Mouse (Mus musculus) adrenal gland, adult 2 months (tissue): ENCODE measurements around the gene Fxyd1. TPM values are rescaled to one million over a fixed set of nuclear protein-coding genes. Genes with fewer than 3 reads are reported as not detected.

ENCODE experiments used
- DNase-seq: peaks from one replicate; pipeline ENCODE4 v3.0.0; 2021
- long read RNA-seq: library from polyadenylated mRNA; stranded (forward); transcript quantifications from one replicate; pipeline ENCODE4 v2.0.0, GENCODE M21; 2021
- polyA plus RNA-seq: library from polyadenylated mRNA; depleted of rRNA; stranded (reverse); fragments of >200 nt; gene quantifications from 2 replicates; pipeline ENCODE4 v1.2.3, GENCODE M21; 2012; rRNA removed
- total RNA-seq, 2 experiments: library from RNA; stranded (reverse); gene quantifications; 2 replicates each; pipeline ENCODE4 v1.2.3; 2021

Fxyd1 gene
- total RNA-seq (100 to 1,000 TPM; 307 to 317 TPM), polyA plus RNA-seq (480 and 501 TPM in 2 replicates)
- long read RNA-seq, transcript Fxyd1-212 (8 exons, 568 nt), result minor isoform, 39 of 224 reads
- long read RNA-seq, transcript Fxyd1-215 (7 exons, 572 nt), result minor isoform, 10 of 224 reads
- long read RNA-seq, transcript Fxyd1-201 (8 exons, 620 nt), result minor isoform, 7 of 224 reads
- long read RNA-seq, transcript Fxyd1-213 (3 exons, 255 nt), result major isoform, 112 of 224 reads
- long read RNA-seq, partial matches to known transcripts, result 32 of 224 reads
- long read RNA-seq, other reads (novel, unspliced or antisense), result 10 of 224 reads

DNA sequence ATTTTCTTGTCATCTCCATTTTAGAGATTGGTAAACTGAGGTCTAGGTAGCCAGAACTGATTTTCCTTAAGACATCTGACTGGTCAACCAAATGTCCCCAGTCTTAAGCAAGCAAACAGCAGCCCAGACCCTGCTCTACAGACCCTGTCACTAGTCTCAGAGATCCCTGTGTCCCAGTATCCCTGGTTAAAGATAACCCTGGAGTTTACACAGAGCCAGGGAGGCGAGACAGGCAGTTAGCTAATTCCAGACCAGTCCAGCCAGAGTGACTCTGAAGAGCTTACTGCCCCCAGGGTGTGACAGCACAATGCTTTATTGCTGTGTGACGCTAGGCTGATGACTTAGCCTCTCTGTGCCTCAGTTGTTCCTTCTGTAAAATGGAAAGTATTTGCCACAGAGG, at the start of gene Fxyd1:
Fxyd1 (minus strand) TSS at position 129 of the 400 bp plus-strand sequence.
- no peak for DNase-seq

GRCm38 (mm10) chr7:31106166-31106565, 49.2 kb upstream of the Fxyd1 start:
- no peak for DNase-seq

DNA sequence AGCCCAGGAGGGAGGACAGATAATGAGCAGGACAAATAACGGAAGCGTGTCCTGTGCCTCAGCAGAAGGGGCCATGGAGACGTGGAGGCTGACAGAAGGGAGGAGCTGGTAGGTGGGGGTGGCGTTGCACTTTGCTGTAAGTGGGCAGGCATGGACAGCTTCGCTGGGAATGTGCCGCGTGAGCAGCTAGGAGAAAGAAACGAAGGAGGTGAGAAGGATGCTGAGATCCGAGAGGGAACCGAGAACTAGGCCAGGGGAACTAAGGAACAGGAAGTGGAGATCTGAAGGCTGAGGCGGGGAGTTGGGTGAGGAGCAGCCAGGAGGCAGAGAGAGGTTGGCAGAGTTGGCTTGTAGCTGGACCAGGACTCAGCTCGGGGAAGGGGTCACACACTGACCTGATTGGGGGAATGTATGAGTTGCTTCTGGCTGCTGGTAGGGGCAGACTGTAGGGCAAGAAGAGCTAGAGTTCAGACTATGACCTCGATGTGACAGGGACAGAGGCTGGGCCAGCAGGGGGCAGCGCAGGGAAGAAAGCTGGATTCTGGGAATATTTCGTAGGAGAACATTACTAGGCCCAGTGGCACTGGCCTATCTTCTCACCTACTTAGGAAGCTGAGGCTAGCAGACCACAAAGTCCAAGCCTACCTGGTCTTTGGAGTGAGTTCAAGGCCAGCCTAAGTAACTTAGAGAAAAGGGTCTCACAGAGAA, 48.2 kb upstream of the Fxyd1 start:
- DNase-seq, result peak; percentile 69

GRCm38 (mm10) chr7:31100786-31101185, 43.8 kb upstream of the Fxyd1 start:
- peak; percentile 81 for DNase-seq

- DNase-seq, result no peak
These were observed 42.6 kb upstream of the Fxyd1 start for GRCm38 (mm10) chr7:31099612-31099982.

GRCm38 (mm10) chr7:31098697-31099611, 42.0 kb upstream of the Fxyd1 start:
- DNase-seq, result peak; percentile 81

- DNase-seq, result peak; percentile 89
These were observed 40.7 kb upstream of the Fxyd1 start for GRCm38 (mm10) chr7:31097583-31098248.

DNA sequence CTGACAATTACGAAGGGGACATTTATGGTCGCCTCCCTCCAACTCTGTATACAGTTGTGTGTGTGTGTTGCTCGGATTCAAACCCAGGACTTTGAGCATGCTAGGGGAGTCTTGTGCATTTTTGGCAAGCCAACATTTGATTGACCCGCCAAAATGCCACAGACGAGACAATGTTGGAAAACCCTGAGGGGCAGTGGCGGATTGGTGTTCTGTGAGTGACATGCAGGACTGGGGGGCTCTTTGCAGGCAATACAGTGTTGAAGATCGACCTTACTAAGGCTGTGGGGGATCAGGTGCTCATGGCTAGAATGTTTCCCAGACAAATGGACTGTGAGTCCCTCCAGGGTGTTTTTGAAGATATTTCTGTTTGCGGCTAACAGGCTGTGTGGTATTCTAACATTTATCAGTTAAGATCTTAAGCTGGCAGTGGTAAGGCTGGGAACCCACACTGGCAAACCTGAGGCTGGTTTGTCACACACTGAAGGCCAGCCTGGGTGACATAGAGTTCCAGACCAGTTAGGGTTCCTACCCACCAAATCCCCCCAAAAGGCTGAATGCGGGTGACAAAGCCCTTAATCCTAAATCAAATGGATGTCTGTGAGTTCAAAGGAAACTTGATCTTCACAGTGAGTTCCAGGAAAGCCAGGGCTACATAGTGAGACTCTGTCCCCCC, 40.0 kb upstream of the Fxyd1 start:
- no peak for DNase-seq

- no peak for DNase-seq
These were observed 37.9 kb upstream of the Fxyd1 start for GRCm38 (mm10) chr7:31094774-31095501.

DNA sequence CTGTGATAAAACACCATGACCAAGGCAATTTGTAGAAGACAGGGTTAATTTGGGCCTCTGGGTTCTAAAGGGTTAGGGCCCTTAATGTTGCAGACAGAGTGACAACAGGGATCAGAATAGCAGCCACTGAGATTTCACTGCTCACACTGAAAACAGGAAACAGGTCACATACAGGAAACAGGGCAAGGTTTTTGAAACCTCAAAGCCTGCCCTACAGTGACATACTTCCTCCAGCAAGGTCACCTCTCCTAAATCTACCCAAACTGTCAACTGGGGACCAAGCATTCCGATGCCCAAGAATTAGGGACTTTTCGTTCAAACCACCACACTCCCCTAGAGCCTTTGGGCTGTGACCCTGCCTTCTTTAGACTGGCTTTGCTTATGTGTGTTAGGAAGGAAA, 32.7 kb upstream of the Fxyd1 start:
- no peak for DNase-seq

DNA sequence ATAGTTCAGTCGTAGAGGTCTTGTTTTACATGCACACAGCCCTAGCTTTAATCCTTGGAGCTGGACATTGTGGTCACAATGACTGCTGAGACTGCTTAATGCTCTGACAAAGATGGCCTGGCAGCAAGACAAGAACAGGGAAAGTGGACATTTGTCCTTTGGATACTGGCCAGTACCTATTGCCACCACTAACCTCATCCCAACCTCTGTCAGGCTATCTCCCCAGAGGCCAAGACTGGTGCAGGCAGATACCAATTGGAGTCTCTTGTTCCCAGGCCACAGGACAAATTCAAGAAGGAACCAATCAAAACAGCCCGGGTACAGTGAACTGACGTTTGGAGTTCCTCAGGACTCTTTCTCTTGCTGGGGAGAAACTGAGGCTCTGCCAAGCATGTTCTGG, 31.2 kb upstream of the Fxyd1 start:
- peak; percentile 38 for DNase-seq

- DNase-seq, result no peak
These were observed 30.3 kb upstream of the Fxyd1 start for GRCm38 (mm10) chr7:31087262-31087661.

DNA sequence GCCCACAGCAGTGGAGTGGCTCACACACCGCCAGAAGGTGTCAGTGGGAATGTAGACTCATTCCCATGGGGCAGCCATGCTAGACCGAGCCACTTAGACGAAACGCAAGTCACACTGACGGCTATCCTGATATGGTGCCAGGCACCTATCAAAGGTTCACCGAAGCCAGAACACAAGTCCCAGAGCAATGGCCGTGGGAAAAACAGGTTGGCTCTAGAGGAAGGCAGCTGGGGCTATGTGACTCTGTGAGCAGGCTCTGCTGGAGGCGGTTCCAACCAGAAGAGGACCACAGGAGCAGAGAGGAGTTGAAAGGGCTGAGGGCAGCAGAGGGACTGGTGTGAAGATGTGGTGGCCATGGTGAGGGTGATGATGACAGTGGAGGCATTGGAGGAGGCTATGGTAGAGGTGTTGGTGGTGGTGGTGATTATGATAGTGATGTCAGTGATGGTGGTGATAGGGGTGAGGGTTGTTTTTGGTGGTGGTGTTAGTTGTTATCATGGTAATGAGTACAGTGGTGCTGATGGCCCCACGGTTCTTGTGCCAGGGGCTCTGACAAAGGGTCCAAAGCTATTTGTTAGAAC, 29.3 kb upstream of the Fxyd1 start:
- no peak for DNase-seq

- peak; percentile 56 for DNase-seq
These were observed 28.2 kb upstream of the Fxyd1 start for GRCm38 (mm10) chr7:31085171-31085570.

DNA sequence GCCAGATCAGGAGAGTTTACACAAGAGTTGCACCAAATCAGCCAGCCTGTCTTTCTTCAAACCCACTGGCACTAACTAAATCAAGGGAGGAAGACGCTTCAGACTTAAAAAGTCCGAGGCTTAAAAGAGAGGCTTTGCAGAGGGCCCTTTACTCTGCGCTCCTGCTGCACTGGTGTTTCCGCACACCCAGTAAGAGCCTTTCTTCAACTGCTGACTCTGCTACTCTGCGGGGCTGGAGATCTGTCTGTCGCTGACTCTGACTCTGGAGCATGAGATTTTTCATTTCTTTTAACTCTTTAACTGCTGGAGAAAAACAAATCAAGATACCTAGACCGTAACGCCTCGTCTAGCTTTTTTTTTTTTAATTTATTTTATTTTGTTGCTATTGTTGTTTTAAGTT, 27.1 kb upstream of the Fxyd1 start:
- DNase-seq, result no peak

DNA sequence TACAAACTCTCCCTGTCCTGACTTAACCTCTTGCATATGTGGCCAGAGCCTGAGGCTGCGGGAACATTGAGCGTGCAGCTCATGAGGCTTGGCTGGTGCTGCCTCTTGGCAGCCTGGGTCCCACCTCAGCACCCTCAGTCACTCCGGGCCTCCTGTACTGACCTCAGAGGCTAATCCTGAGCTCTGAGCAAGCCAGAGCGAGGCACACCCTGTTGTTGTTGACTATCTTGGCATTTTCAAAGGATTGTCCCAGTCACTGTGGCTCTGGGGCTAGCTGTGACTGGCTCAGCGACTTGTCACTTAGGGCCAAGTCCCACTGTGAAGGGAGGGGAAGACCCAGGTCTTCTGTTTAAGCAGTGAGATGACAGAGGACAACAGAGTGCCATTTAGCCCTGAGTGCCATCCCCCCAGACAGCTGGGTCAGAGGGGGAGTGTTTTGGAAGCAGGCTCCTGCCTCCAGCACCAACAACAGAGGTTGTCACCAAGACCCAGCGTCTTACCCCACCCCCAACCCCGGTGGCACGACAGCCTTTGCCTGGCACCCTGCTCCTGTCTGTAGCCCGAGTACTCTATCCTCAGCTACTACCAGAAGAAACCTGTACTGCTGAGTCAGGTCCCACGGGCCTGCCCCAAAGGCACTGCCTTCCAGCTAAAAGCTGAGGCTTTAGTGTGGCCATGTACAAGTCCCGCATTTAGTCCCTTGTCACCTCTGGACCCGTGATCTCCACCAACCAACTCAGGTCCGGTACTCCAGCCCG, 26.0 kb upstream of the Fxyd1 start:
- DNase-seq, result peak; percentile 51

- DNase-seq, result no peak
These were observed 25.1 kb upstream of the Fxyd1 start for GRCm38 (mm10) chr7:31082106-31082505.

DNA sequence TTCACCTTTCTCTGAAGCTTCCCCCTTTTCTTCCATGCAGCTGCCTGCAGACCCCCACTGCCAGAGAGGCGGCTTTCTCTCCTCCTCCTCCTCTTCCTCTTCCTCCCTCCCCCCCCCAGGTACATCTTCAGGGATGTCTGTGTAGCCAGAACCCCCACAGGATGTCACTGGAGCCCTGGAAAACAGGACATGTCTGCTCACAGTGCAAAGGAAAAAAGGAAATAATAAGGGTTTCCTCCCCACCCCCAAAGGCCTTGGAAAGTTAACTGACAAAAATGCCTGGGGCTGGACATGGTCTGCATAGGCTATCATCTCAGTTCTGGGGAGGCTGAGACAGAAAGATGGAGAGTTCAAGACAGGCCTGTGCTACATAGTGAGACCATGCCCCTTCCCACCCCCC, 24.1 kb upstream of the Fxyd1 start:
- DNase-seq, result no peak

- no peak for DNase-seq
These were observed 23.6 kb upstream of the Fxyd1 start for GRCm38 (mm10) chr7:31080611-31081010.

- DNase-seq, result no peak
These were observed 22.7 kb upstream of the Fxyd1 start for GRCm38 (mm10) chr7:31079670-31080069.
